Mouse (Mus musculus): Measurements from ENCODE around the gene Slc10a3. TPM values are rescaled to one million over a fixed set of nuclear protein-coding genes. Genes with fewer than 3 reads are reported as not detected.
A peak's percentile ranks its signal among the peaks of the same experiment; 100 is the strongest.

The Slc10a3 gene
- total and polyA plus RNA-seq, 3 experiments, result 7.4 to 14.1 (median 12.0) TPM

- dilution Hi-C loops (cut with MboI; ENCODE audit: extremely low pct_ligation_motif_present, extremely low pct_unique_long_range_greater_than_20kb, low sequenced_read_pairs), result no loop called here
- H3K9me3 ChIP-seq (replicated peaks; ENCODE audit: low read length), result no peaks in the 10 kb centered on the region
- peak; percentile 52; the same call in 1 of the 2 replicates for TF ChIP-seq TCF12 (IDR thresholded peaks at IDR 0.05; ENCODE audit: low read depth, low read length)
- TF ChIP-seq MEF2A (IDR thresholded peaks at IDR 0.05; ENCODE audit: borderline replicate concordance, low read depth, low read length), result 0 out of 2 replicates have a peak, but pooled peaks have one; percentile 25
- peak; percentile 77 for TF ChIP-seq NRF1 (IDR thresholded peaks at IDR 0.05; ENCODE audit: low read depth, low read length)
- TF ChIP-seq NELFE (IDR thresholded peaks at IDR 0.05; ENCODE audit: low read depth, low read length), result peak; percentile 36; the same call in 1 of the 2 replicates
- peak; percentile 43; the same call in 1 of the 2 replicates for TF ChIP-seq ELF1 (IDR thresholded peaks at IDR 0.05; ENCODE audit: low read depth, low read length)
- TF ChIP-seq PAX5 (IDR thresholded peaks at IDR 0.05; ENCODE audit: low read length), result no peak
- no peak for TF ChIP-seq ZKSCAN1 (IDR thresholded peaks at IDR 0.05; ENCODE audit: borderline replicate concordance, low read depth, low read length)
- peak; percentile 83 for TF ChIP-seq MXI1 (IDR thresholded peaks at IDR 0.05; ENCODE audit: low read depth, low read length)
- TF ChIP-seq RAD21 (IDR thresholded peaks at IDR 0.05; ENCODE audit: low read depth, low read length), result no peak
- TF ChIP-seq MYC (IDR thresholded peaks at IDR 0.05; ENCODE audit: low read depth, low read length), result peak; percentile 81
- no peak for TF ChIP-seq EP300 (IDR thresholded peaks at IDR 0.05; ENCODE audit: low read length)
- peak; percentile 68 for TF ChIP-seq POLR2A (IDR thresholded peaks at IDR 0.05; ENCODE audit: low read depth, low read length)
- peak; percentile 9; the same call in 1 of the 2 replicates for TF ChIP-seq IRF4 (IDR thresholded peaks at IDR 0.05; ENCODE audit: low read depth, low read length)
- peak; percentile 54; the same call in 1 of the 2 replicates for TF ChIP-seq SIN3A (IDR thresholded peaks at IDR 0.05; ENCODE audit: low read length)
- 0 out of 2 replicates have a peak, but pooled peaks have one; percentile 44 for TF ChIP-seq KAT2A (IDR thresholded peaks at IDR 0.05; ENCODE audit: insufficient replicate concordance, low read length)
- TF ChIP-seq MAX (IDR thresholded peaks at IDR 0.05; ENCODE audit: low read length), result peak; percentile 88; the same call in 1 of the 2 replicates
- TF ChIP-seq POLR2AphosphoS2 (IDR thresholded peaks at IDR 0.05; ENCODE audit: low read depth, low read length), result peak; percentile 85; the same call in 1 of the 2 replicates
- TF ChIP-seq HCFC1 (IDR thresholded peaks at IDR 0.05; ENCODE audit: low read depth, low read length), result peak; percentile 52
- peaks cover 9% of the 10 kb centered on the region for H3K79me2 ChIP-seq (replicated peaks; ENCODE audit: control insufficient read depth, extremely low read depth, insufficient read depth, poor library complexity, severe bottlenecking)
- peaks cover 12 to 35% of the 10 kb centered on the region in 2 experiments; a peak in 3 of 4 replicates for H3K4me1 ChIP-seq (ENCODE audit: control insufficient read depth in 1 of 2, insufficient read depth in 2 of 2)
- in situ Hi-C loops (cut with MboI; ENCODE audit: low pct_ligation_motif_present, low pct_unique_long_range_greater_than_20kb, low sequenced_read_pairs), result no loop called here
- peak overlapping the region; percentile 65 for H3K4me2 ChIP-seq (ENCODE audit: insufficient read depth, low read depth, poor library complexity, severe bottlenecking)
- H3K27me3 ChIP-seq (replicated peaks), result no peaks in the 10 kb centered on the region
- peak overlapping the region; percentile 67 to 88 (median 70) for H3K4me3 ChIP-seq (replicated peaks in 1 of 3; ENCODE audit: low read depth in 2 of 3, low read length in 2 of 3, poor library complexity in 1 of 3)
- DNase-seq (ENCODE audit: extremely low read depth), result peak; percentile 48
- H3K36me3 ChIP-seq (replicated peaks in 1 of 2; ENCODE audit: control insufficient read depth in 1 of 2, insufficient read depth in 1 of 2, low read length in 1 of 2), result peaks cover 21 to 36% of the 10 kb centered on the region in 2 experiments
- peak overlapping the region; percentile 83 for H3K9ac ChIP-seq (ENCODE audit: insufficient read depth, low read depth)
- H3K27ac ChIP-seq (ENCODE audit: insufficient read depth, low read depth), result peak overlapping the region; percentile 46; the same call in 1 of the 2 replicates
These were observed 4.8 kb downstream of the Slc10a3 start for GRCm38 (mm10) chrX:74368209-74368909.

- Histone ChIP-seq H3K9ac (ENCODE audit: insufficient read depth, low read depth) (peak overlapping the region; percentile 83), H3K27me3 (replicated peaks) (no peaks in the 10 kb centered on the region), H3K27ac (ENCODE audit: insufficient read depth, low read depth) (no peak overlapping the region), H3K4me2 (ENCODE audit: insufficient read depth, low read depth, poor library complexity, severe bottlenecking) (peak overlapping the region; percentile 61; the same call in 1 of the 2 replicates), H3K36me3 (replicated peaks in 1 of 2; ENCODE audit: control insufficient read depth in 1 of 2, insufficient read depth in 1 of 2, low read length in 1 of 2) (peaks cover 21 to 36% of the 10 kb centered on the region in 2 experiments), H3K9me3 (replicated peaks; ENCODE audit: low read length) (no peaks in the 10 kb centered on the region), H3K4me1 (ENCODE audit: control insufficient read depth in 1 of 2, insufficient read depth in 2 of 2) (peaks cover 12 to 35% of the 10 kb centered on the region in 2 experiments; a peak in 3 of 4 replicates), H3K79me2 (replicated peaks; ENCODE audit: control insufficient read depth, extremely low read depth, insufficient read depth, poor library complexity, severe bottlenecking) (peaks cover 9% of the 10 kb centered on the region), H3K4me3 (replicated peaks in 1 of 3; ENCODE audit: low read depth in 2 of 3, low read length in 2 of 3, poor library complexity in 1 of 3) (peak overlapping the region; percentile 67 to 88 (median 70))
- in situ Hi-C loops (cut with MboI; ENCODE audit: low pct_ligation_motif_present, low pct_unique_long_range_greater_than_20kb, low sequenced_read_pairs), result no loop called here
- dilution Hi-C loops (cut with MboI; ENCODE audit: extremely low pct_ligation_motif_present, extremely low pct_unique_long_range_greater_than_20kb, low sequenced_read_pairs), result no loop called here
- no peak for TF ChIP-seq EP300 (IDR thresholded peaks at IDR 0.05; ENCODE audit: low read length)
- TF ChIP-seq GABPA (IDR thresholded peaks at IDR 0.05; ENCODE audit: insufficient replicate concordance, low read depth, low read length), result no peak
- no peak for TF ChIP-seq ZKSCAN1 (IDR thresholded peaks at IDR 0.05; ENCODE audit: borderline replicate concordance, low read depth, low read length)
- TF ChIP-seq CHD2 (IDR thresholded peaks at IDR 0.05; ENCODE audit: low read length), result no peak
- TF ChIP-seq MAZ (IDR thresholded peaks at IDR 0.05; ENCODE audit: low read depth, low read length), result no peak
- no peak for TF ChIP-seq ELF1 (IDR thresholded peaks at IDR 0.05; ENCODE audit: low read depth, low read length)
- no peak for TF ChIP-seq ETS1 (conservative IDR thresholded peaks at IDR 0.05; ENCODE audit: low read depth, low read length)
- TF ChIP-seq TCF12 (IDR thresholded peaks at IDR 0.05; ENCODE audit: low read depth, low read length), result no peak
- no peak for TF ChIP-seq JUND (conservative IDR thresholded peaks at IDR 0.05; ENCODE audit: low read depth, low read length)
- no peak for TF ChIP-seq MXI1 (IDR thresholded peaks at IDR 0.05; ENCODE audit: low read depth, low read length)
- TF ChIP-seq USF2 (conservative IDR thresholded peaks at IDR 0.05; ENCODE audit: low read depth, low read length), result no peak
- TF ChIP-seq POLR2AphosphoS2 (IDR thresholded peaks at IDR 0.05; ENCODE audit: low read depth, low read length), result no peak
- no peak for TF ChIP-seq BHLHE40 (IDR thresholded peaks at IDR 0.05; ENCODE audit: low read depth, low read length)
- TF ChIP-seq JUN (IDR thresholded peaks at IDR 0.05; ENCODE audit: insufficient read depth, low read depth, low read length), result no peak
- no peak for TF ChIP-seq IRF4 (IDR thresholded peaks at IDR 0.05; ENCODE audit: low read depth, low read length)
- DNase-seq (ENCODE audit: extremely low read depth), result no peak
These were observed 5.6 kb downstream of the Slc10a3 start for GRCm38 (mm10) chrX:74367512-74367911.
